Mouse (Mus musculus) central nervous system, embryonic 14 days (tissue): ENCODE measurements around the gene Chka. TPM values are rescaled to one million over a fixed set of nuclear protein-coding genes. Genes with fewer than 3 reads are reported as not detected.

Experiments used
- polyA plus RNA-seq: library from polyadenylated mRNA; depleted of rRNA; stranded (reverse); fragments of >200 nt; gene quantifications from 2 replicates; pipeline ENCODE4 v1.2.3, GENCODE M21; 2012; rRNA removed

Chka gene
- polyA plus RNA-seq, result 83.3 and 86.1 TPM in 2 replicates

DNA sequence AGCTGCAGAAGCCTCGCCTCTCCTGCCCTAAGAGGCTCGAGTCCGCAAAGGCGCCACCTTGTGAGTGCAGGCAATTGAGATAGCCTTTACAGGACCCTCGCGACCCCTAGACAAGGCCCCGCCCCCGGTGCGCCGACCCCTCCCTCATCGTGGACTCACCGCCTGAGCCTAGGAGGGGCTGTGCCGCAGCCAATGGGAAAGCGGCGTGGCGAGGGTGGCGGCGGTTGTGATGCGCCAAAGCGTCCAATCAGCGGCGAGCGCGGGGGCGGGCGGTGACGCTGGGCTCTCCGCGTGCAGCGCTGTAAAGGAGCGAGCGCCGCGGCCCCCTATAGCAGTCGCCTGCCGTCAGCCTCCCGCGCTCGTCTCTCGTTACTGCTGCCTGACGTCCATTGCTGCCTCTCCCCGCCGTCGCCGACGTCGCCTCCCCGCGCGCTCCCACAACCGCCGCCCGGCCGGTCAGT lies at the start of gene Chka:
Gene Chka, plus strand, starts transcription at position 272 of the 461 bp plus-strand sequence.

GRCm38 (mm10) chr19:3906795-3907786 lies 55.5 kb downstream of the Chka start, which contains the start of gene Tcirg1:
Tcirg1 (minus strand) TSS chr19:3907133.

DNA sequence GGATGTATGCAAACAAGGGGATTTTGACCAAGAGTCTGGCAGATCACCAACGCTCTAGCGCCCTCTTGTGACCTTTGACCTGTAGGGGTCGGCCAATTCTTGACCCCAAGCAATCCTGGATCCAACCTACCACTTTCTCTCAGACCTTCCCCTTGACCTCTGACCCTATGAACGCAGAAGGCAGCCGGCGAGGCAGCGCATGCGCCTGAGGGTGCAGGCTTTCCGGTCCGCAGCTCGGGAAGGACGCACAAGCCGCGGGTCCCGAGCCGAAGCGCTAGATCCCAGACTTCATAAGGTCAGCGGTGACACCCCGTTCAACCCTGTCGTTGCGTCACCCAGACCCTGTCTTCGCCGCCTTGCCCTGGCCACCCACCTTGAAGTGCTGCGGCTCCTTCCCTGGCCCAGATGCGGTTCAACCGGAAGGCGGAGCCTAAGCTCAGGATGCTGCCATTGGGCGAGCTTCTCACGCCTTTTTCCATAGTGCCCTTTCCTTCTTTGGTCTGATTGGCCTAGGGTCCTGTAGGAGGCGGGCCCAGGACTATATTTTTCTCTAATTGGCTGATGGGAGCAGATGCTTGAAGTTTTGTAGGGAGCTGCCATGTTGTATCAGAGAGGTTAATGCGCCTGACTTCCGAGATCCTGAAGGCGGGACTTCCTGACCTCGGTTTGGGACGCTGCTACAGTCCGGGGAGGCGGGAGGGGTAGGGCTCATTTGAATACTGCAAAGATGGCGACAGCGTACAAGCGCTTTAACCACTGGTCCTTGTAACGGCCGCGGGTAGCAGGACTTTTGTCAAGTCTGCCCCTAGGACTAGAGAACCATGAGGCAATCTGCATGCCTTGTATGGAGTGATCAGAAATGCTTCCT lies 61.0 kb downstream of the Chka start, which contains the start of gene Ndufs8:
Gene Ndufs8, minus strand, starts transcription at position 438 of the 868 bp plus-strand sequence.

DNA sequence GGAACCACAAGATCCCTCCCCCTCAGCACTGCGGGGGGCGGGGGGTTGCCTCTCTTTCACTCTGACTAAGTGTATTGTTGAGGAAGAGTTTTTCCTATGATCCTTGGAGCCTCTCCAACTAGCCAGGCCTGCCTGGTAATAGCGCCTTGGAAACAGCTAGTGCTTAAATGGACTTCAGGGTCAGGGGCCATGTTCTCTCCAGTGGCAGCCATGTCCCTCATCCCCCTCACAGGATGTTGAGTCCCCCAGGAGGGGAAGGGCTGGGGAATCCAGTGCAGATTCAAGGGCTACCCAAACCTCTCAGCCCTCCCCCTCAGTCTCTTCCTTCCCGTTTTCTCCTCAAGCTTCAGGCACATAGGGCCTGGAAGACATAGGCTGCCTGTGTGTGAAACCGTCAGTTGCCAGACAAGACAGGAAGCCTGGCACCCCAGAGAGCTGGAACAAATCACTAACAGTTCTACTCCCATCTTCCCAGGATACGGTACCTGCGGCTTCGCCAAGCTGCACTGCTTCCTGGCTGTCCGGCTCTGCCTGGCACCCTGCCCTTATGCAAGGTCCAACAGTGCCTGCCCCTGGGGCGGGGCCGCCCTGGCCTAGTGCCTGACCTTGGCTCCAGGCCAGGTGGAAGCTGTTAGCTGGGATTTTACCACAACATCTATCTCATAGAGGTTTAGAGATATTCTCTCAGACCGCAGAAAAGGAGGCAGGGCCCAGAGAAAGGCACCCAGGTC lies 77.8 kb downstream of the Chka start, which contains the start of gene Aldh3b1:
Gene Aldh3b1, minus strand, starts transcription at position 598 of the 731 bp plus-strand sequence.

GRCm38 (mm10) chr19:3935032-3935895 lies 83.7 kb downstream of the Chka start, which contains the start of gene Unc93b1:
Unc93b1 (plus strand) TSS chr19:3935186.

Other genes with a start within 250 kb of the Chka start
- 8.6 and 12.9 TPM in 2 replicates for gene Lrp5, start 165.2 kb upstream of the Chka start, polyA plus RNA-seq
- 41.1 and 48.9 TPM in 2 replicates for gene 1810055G02Rik, start 143.5 kb upstream of the Chka start, polyA plus RNA-seq
- 50.3 and 52.3 TPM in 2 replicates for gene Kmt5b, start 84.4 kb upstream of the Chka start, polyA plus RNA-seq
- 48.5 and 61.6 TPM in 2 replicates for gene Tcirg1, start 55.4 kb downstream of the Chka start, polyA plus RNA-seq
- 173 and 186 TPM in 2 replicates for gene Ndufs8, start 61.0 kb downstream of the Chka start, polyA plus RNA-seq
- gene Aldh3b1, start 78.0 kb downstream of the Chka start, polyA plus RNA-seq, result 1.7 and 1.8 TPM in 2 replicates
- gene Unc93b1, start 83.4 kb downstream of the Chka start, polyA plus RNA-seq, result 14.5 and 15.1 TPM in 2 replicates
- 0.05 TPM in 1 of 2 replicates, not detected in the other for gene Aldh3b3, start 106.9 kb downstream of the Chka start, polyA plus RNA-seq
- gene Aldh3b2, start 120.6 kb downstream of the Chka start, polyA plus RNA-seq, result 0.32 and 1.8 TPM in 2 replicates
- gene Acy3, start 134.8 kb downstream of the Chka start, polyA plus RNA-seq, result 2.3 and 3.3 TPM in 2 replicates
- gene Tbx10, start 141.0 kb downstream of the Chka start, polyA plus RNA-seq, result 0.05 and 0.21 TPM in 2 replicates
- gene Nudt8, start 148.8 kb downstream of the Chka start, polyA plus RNA-seq, result 14.7 and 17.5 TPM in 2 replicates
- 9.0 and 9.6 TPM in 2 replicates for gene Gm49405, start 148.9 kb downstream of the Chka start, polyA plus RNA-seq
- 23.9 and 25.6 TPM in 2 replicates for gene Doc2g, start 151.5 kb downstream of the Chka start, polyA plus RNA-seq
- 172 and 187 TPM in 2 replicates for gene Ndufv1, start 161.0 kb downstream of the Chka start, polyA plus RNA-seq
- 226 and 263 TPM in 2 replicates for gene Gstp1, start 186.2 kb downstream of the Chka start, polyA plus RNA-seq
- 1.2 and 5.2 TPM in 2 replicates for gene Gstp2, start 194.2 kb downstream of the Chka start, polyA plus RNA-seq
- 0.38 TPM in 1 of 2 replicates, not detected in the other for gene Gstp3, start 207.8 kb downstream of the Chka start, polyA plus RNA-seq
- not detected in 2 replicates for gene Cabp2, start 229.8 kb downstream of the Chka start, polyA plus RNA-seq
- gene Cdk2ap2, start 245.4 kb downstream of the Chka start, polyA plus RNA-seq, result 51.1 and 56.1 TPM in 2 replicates
- gene Pitpnm1, start 248.2 kb downstream of the Chka start, polyA plus RNA-seq, result 112 and 116 TPM in 2 replicates